Mouse (Mus musculus) heart, embryonic 15.5 days (tissue): ENCODE measurements around the gene Ccdc57. TPM values are rescaled to one million over a fixed set of nuclear protein-coding genes. Genes with fewer than 3 reads are reported as not detected.

Source experiments
- ATAC-seq: fragments of 200-750 bp; cut with Nextera tagmentation; replicated peaks from 2 replicates; pipeline ENCODE4 v1.8.0; 2017; ENCODE audit warnings: low read depth, moderate TSS enrichment; ENCODE audit not compliant: insufficient number of reproducible peaks, insufficient read depth, low FRiP score
- H3K27ac ChIP-seq: fragments of 300-500 bp; sonication (generic); 2 replicates; pipeline ENCODE4 v1.5.1; 2015; ENCODE audit warnings: mild to moderate bottlenecking, inconsistent platforms
- H3K27me3 ChIP-seq: fragments of 300-500 bp; sonication (generic); 2 replicates; pipeline ENCODE4 v1.6.1; 2015; ENCODE audit warnings: inconsistent platforms
- H3K36me3 ChIP-seq: fragments of 300-500 bp; sonication (generic); 2 replicates; pipeline ENCODE4 v1.6.1; 2015; ENCODE audit warnings: mild to moderate bottlenecking, inconsistent platforms
- H3K4me1 ChIP-seq: fragments of 300-500 bp; sonication (generic); replicated peaks from 2 replicates; pipeline ENCODE4 v1.6.1; 2015; ENCODE audit warnings: inconsistent platforms
- H3K4me2 ChIP-seq: fragments of 300-500 bp; sonication (generic); 2 replicates; pipeline ENCODE4 v1.6.1; 2015; ENCODE audit warnings: inconsistent platforms, mild to moderate bottlenecking, moderate library complexity
- H3K4me3 ChIP-seq: fragments of 300-500 bp; sonication (generic); 2 replicates; pipeline ENCODE4 v1.5.1; 2015; ENCODE audit warnings: mild to moderate bottlenecking, inconsistent platforms
- H3K9ac ChIP-seq: fragments of 300-500 bp; sonication (generic); 2 replicates; pipeline ENCODE4 v1.6.1; 2015; ENCODE audit warnings: mild to moderate bottlenecking, inconsistent platforms
- H3K9me3 ChIP-seq: fragments of 300-500 bp; sonication (generic); replicated peaks from 2 replicates; pipeline ENCODE4 v1.6.1; 2016; ENCODE audit warnings: inconsistent platforms
- WGBS: fragments of 180-500 bp; shearing (Covaris S2); methylation state at CpG from one replicate; pipeline ENCODE4 v1.1.7; 2015; ENCODE audit warnings: mixed read lengths; 5-methylcytosine and 5-hydroxymethylcytosine counted together
- polyA plus RNA-seq: library from polyadenylated mRNA; unstranded; fragments of >200 nt; fragmentation: Nextera tagmentation; extraction: Ambion mirVana; gene quantifications from 2 replicates; pipeline ENCODE4 v1.2.1, GENCODE M21; 2015

The Ccdc57 gene
- polyA plus RNA-seq, 1 experiment from 2014 or later = 3.5 TPM

GRCm38 (mm10) chr11:120823956-120824786 is 108.5 kb downstream of the Ccdc57 start, which contains the start of gene Fasn:
TSS of gene Fasn (minus strand) at chr11:120824547.
- Histone ChIP-seq H3K9ac (peak within 1 kb of the TSS; percentile 90), H3K9me3 (no peaks in the 10 kb centered on the region), H3K4me2 (peak within 1 kb of the TSS; percentile 82), H3K4me3 (peak within 1 kb of the TSS; percentile 73), H3K4me1 (peaks cover 36% of the 10 kb centered on the region), H3K27me3 (no peaks in the 10 kb centered on the region), H3K27ac (peak within 1 kb of the TSS; percentile 94), H3K36me3 (peaks cover 17% of the 10 kb centered on the region)
- under 1% methylated on average over 93 of the region's 109 CpGs for WGBS
- ATAC-seq = peak; percentile 87

- H3K36me3 ChIP-seq = peaks cover 23% of the 10 kb centered on the region
- peak overlapping the region; percentile 94 for H3K27ac ChIP-seq
- H3K4me3 ChIP-seq = peak overlapping the region; percentile 73
- under 1% methylated on average over 40 of the region's 40 CpGs for WGBS
- H3K27me3 ChIP-seq = no peaks in the 10 kb centered on the region
- peaks cover 36% of the 10 kb centered on the region for H3K4me1 ChIP-seq
- ATAC-seq = peak; percentile 42
- peak overlapping the region; percentile 82 for H3K4me2 ChIP-seq
- peak overlapping the region; percentile 90 for H3K9ac ChIP-seq
- no peaks in the 10 kb centered on the region for H3K9me3 ChIP-seq
These were observed 109.1 kb downstream of the Ccdc57 start for GRCm38 (mm10) chr11:120823551-120823947.

DNA sequence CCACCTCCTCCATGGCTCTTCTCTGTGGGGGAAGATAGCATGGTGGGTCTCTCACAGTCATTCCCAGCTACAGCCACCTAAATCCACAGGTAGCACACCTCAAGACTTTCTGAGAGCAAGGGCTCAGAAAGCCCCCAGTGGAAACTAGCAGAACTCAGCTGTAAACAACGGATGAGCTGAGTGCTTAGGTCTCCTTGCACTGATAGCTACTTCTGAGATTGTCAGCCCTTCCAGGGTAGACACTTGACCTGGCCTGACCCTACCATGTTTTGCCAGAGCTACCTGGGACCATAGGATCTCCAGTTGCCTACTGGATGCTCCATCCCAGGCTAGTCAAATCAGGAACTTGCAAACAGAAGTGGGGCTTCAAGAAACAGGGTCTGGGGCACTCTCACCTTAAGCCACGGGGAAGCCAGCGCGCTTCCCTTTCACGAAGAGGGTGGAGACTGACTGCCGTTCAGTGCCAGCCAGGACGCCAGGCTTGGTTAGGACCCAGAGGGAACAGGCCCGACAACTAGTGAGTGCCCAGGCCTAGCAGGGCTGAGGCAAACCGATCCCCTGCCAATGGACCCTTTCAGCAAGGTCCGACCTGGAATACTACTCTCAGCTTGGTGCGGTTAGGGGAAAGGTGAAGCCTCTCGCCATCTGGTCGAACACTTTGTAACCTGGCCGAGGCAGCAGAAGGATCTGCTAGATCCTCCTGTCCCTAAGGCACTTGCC is 109.7 kb downstream of the Ccdc57 start:
- Histone ChIP-seq H3K9me3 (no peaks in the 10 kb centered on the region), H3K27me3 (no peaks in the 10 kb centered on the region), H3K27ac (peak overlapping the region; percentile 94), H3K9ac (peak overlapping the region; percentile 90), H3K4me3 (peak overlapping the region; percentile 73), H3K4me1 (peaks cover 36% of the 10 kb centered on the region), H3K36me3 (peaks cover 29% of the 10 kb centered on the region), H3K4me2 (peak overlapping the region; percentile 82)
- under 1% methylated on average over 14 of the region's 14 CpGs for WGBS
- no peak for ATAC-seq

DNA sequence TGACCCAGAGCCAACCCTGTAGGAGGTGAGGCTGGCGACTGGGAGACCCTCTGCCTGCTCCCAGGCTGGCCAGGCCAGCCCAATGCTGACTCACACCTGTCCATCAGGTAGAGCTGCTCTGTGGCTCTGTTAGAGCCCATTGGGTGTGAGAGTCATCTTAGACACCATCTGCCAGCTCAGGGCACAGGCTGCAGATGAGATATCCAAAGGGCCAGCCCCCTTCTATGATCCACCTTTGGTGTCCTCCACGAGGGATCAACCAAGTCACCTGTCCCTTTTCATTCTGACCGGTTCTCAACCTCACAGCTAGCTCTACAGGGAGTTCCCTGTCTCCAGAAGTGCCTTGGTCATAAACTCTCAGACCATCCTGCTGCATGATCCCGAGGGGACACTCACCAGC is 110.4 kb downstream of the Ccdc57 start:
- no peaks in the 10 kb centered on the region for H3K27me3 ChIP-seq

GRCm38 (mm10) chr11:120821076-120821922 is 111.4 kb downstream of the Ccdc57 start:
- WGBS = 72% methylated on average over 14 of the region's 14 CpGs
- peak overlapping the region; percentile 90; the same call in 1 of the 2 replicates for H3K9ac ChIP-seq
- 0 out of 2 replicates have a peak overlapping the region, but pooled peaks have one; percentile 17 for H3K27ac ChIP-seq

More for the DNA sequence above, 110.4 kb downstream of the Ccdc57 start:
- Histone ChIP-seq H3K4me3 (peak overlapping the region; percentile 73), H3K9me3 (no peaks in the 10 kb centered on the region), H3K27ac (no peak overlapping the region), H3K4me2 (peak overlapping the region; percentile 82), H3K9ac (peak overlapping the region; percentile 90), H3K4me1 (peaks cover 36% of the 10 kb centered on the region), H3K36me3 (peaks cover 36% of the 10 kb centered on the region)
- no peak for ATAC-seq
- WGBS = 49% methylated on average over 4 of the region's 4 CpGs

GRCm38 (mm10) chr11:120820546-120820945 is 112.1 kb downstream of the Ccdc57 start:
- Histone ChIP-seq H3K4me1 (peaks cover 35% of the 10 kb centered on the region), H3K27me3 (no peaks in the 10 kb centered on the region), H3K4me3 (no peak overlapping the region), H3K9me3 (no peaks in the 10 kb centered on the region), H3K36me3 (peaks cover 53% of the 10 kb centered on the region), H3K4me2 (no peak overlapping the region), H3K9ac (no peak overlapping the region), H3K27ac (no peak overlapping the region)
- no peak for ATAC-seq
- 91% methylated on average over 14 of the region's 14 CpGs for WGBS

More at GRCm38 (mm10) chr11:120821076-120821922, 111.4 kb downstream of the Ccdc57 start:
- ATAC-seq = no peak
- Histone ChIP-seq H3K4me1 (peaks cover 36% of the 10 kb centered on the region), H3K4me2 (peak overlapping the region; percentile 82), H3K9me3 (no peaks in the 10 kb centered on the region), H3K4me3 (no peak overlapping the region), H3K36me3 (peaks cover 46% of the 10 kb centered on the region), H3K27me3 (no peaks in the 10 kb centered on the region)

DNA sequence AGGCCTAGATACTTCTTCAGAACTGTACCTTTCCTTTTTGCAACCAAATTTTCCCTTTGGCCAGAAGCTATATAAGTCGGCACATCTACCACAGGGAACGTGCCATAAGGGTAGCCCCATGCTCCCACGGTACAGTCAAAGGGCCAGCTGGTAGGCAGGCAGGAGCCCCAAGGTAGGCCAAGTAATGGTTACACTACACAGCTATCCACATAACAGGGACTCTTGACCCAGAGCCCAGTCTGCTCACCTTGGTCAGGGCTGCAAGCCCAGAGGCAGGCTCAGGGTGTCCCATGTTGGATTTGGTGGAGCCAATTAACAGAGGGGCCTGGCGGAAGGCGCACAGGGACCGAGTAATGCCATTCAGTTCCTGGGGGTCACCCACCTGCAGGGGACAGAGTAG is 113.1 kb downstream of the Ccdc57 start:
- Histone ChIP-seq H3K9me3 (no peaks in the 10 kb centered on the region), H3K4me2 (no peak overlapping the region), H3K9ac (no peak overlapping the region), H3K4me1 (peaks cover 28% of the 10 kb centered on the region), H3K4me3 (no peak overlapping the region), H3K27me3 (no peaks in the 10 kb centered on the region), H3K27ac (no peak overlapping the region), H3K36me3 (peaks cover 63% of the 10 kb centered on the region)
- 95% methylated on average over 6 of the region's 6 CpGs for WGBS
- no peak for ATAC-seq

DNA sequence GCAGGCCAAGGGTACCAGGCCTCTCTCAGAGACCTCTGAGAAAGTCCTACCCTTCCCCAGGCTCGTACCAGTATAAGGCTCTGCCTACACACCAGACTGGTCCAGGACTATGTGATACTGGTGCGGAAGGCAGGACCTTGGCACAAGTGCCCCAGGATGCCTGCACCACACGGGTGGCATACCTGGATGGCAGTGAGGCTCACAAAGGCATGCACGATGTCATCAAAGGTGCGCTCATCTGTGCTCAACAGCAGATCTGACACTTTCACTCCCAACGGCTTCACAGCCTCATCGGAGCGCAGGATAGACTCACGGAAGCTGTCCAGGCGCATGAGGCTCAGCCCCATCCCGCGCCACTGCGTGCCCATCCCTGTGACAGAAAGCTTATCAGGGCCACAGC is 114.4 kb downstream of the Ccdc57 start:
- no peak overlapping the region for H3K4me2 ChIP-seq
- 96% methylated on average over 13 of the region's 13 CpGs for WGBS
- peaks cover 28% of the 10 kb centered on the region for H3K4me1 ChIP-seq
- ATAC-seq = no peak
- H3K27me3 ChIP-seq = no peaks in the 10 kb centered on the region
- H3K9ac ChIP-seq = no peak overlapping the region
- H3K27ac ChIP-seq = no peak overlapping the region
- peaks cover 76% of the 10 kb centered on the region for H3K36me3 ChIP-seq
- no peaks in the 10 kb centered on the region for H3K9me3 ChIP-seq
- no peak overlapping the region for H3K4me3 ChIP-seq

DNA sequence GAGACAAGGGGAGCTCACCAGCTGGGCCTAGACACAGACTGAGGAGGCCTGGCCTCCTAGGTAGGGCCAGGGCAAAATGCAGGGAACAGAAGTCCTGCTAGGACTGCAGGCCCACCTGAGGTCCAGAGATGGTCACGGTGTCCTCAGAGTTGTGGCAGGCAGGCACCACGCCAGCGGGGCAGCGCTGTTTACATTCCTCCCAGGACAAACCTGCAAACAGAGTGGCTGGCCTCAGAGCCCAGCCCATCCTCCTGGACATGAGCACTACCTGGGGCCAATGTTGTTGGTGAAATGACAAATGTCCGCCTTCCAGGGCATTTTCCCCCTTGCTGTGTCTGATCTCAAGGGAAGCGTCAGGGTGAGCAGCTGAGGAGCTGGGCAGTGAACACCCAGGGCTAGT is 115.3 kb downstream of the Ccdc57 start:
- Histone ChIP-seq H3K4me2 (no peak overlapping the region), H3K27ac (no peak overlapping the region), H3K36me3 (peaks cover 85% of the 10 kb centered on the region), H3K9ac (no peak overlapping the region), H3K4me1 (peaks cover 20% of the 10 kb centered on the region), H3K4me3 (no peak overlapping the region), H3K27me3 (no peaks in the 10 kb centered on the region), H3K9me3 (no peaks in the 10 kb centered on the region)
- ATAC-seq = no peak
- whole genome bisulfite sequencing = 89% methylated on average over 6 of the region's 6 CpGs

DNA sequence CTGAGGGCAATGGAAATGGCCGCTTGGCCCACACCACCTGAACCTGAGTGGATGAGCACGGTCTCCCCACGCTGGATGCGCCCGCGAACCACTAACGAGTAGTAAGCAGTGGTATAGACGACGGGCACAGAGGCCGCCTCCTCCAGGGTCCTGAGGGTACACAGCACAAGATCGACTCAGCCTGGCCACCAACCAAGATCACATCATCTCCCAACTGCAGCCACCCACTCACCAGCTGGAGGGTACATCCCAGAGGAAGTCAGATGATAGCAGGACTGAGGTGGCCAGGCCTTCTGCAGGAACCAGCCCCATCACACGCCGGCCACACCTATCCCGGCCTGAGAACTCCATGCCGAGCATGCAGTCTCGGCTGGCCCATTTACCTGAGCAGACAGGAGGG is 120.6 kb downstream of the Ccdc57 start:
- no peak overlapping the region for H3K4me2 ChIP-seq
- peaks cover 100% of the 10 kb centered on the region for H3K36me3 ChIP-seq
- H3K9me3 ChIP-seq = no peaks in the 10 kb centered on the region
- no peak for ATAC-seq
- H3K4me3 ChIP-seq = no peak overlapping the region
- 95% methylated on average over 16 of the region's 16 CpGs for WGBS
- no peaks in the 10 kb centered on the region for H3K27me3 ChIP-seq
- no peak overlapping the region for H3K9ac ChIP-seq
- no peaks in the 10 kb centered on the region for H3K4me1 ChIP-seq
- no peak overlapping the region for H3K27ac ChIP-seq

- ATAC-seq = no peak
- no peak overlapping the region for H3K4me2 ChIP-seq
- no peaks in the 10 kb centered on the region for H3K9me3 ChIP-seq
- no peak overlapping the region for H3K27ac ChIP-seq
- H3K9ac ChIP-seq = no peak overlapping the region
- WGBS = 79% methylated on average over 12 of the region's 12 CpGs
- peaks cover 70% of the 10 kb centered on the region for H3K36me3 ChIP-seq
- no peaks in the 10 kb centered on the region for H3K4me1 ChIP-seq
- H3K27me3 ChIP-seq = no peaks in the 10 kb centered on the region
- H3K4me3 ChIP-seq = no peak overlapping the region
These were observed 124.7 kb downstream of the Ccdc57 start for GRCm38 (mm10) chr11:120808010-120808409.
